Mouse (Mus musculus) cerebellum, postnatal 10 days (tissue): ENCODE results near the gene Gm21425.
"Not testable (repeated sequence)": the region's sequence is repeated elsewhere in the genome, so short reads cannot be mapped to it uniquely, and the experiment has no call there.

ENCODE experiments used
- DNase-seq, 2 experiments: peaks; one replicate each; pipeline ENCODE4 v3.0.0; 2021; ENCODE audit warnings: mixed read lengths in 2 of 2

The Gm21425 gene

DNA sequence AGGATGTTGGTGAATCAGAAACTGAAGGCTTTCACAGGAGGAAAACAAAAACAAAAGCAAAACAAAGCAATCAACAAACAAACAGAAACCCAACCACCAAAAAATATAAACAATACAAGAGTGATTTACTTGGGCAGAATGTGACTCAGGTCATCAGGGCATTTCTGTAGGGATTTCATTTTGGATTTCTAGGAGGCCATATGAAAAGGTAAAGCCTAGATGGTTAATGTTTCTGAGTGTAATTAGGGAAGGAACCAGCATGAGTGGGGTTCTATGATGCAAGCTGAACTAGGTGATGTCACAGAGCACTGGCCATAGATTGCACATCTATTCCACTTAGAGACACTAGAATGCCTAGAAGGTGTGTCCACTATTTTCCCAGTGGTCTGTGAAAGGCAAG is at the start of gene Gm21425:
Gm21425 (plus strand) TSS at position 301 of the 400 bp plus-strand sequence.
- DNase-seq = not testable (repeated sequence)

- DNase-seq = not testable (repeated sequence)
Observed at GRCm38 (mm10) chrY:13133392-13133791, 28.4 kb upstream of the Gm21425 start, which contains the start of gene Gm21891. Gene Gm21891, minus strand, starts transcription at chrY:13133492.
